Mouse (Mus musculus) effector memory CD4-positive, alpha-beta T cell, adult 7 months (primary cell): ENCODE measurements around the gene Chd4. TPM values are rescaled to one million over a fixed set of nuclear protein-coding genes. Genes with fewer than 3 reads are reported as not detected.

Experiments
- polyA plus RNA-seq: library from polyadenylated mRNA; unstranded; fragments of 100-300 nt; shearing (Covaris generic); gene quantifications from one replicate; pipeline ENCODE4 v1.2.1, GENCODE M21; 2017

Chd4 gene
- polyA plus RNA-seq, result 37.9 TPM

GRCm38 (mm10) chr6:125095391-125096278 is at the start of gene Chd4:
TSS of gene Chd4 (plus strand) at chr6:125095981.

GRCm38 (mm10) chr6:125049678-125050077 is 46.1 kb upstream of the Chd4 start, which contains the start of gene Acrbp:
TSS of gene Acrbp (plus strand) at chr6:125049689.

GRCm38 (mm10) chr6:125067571-125067995 is 28.2 kb upstream of the Chd4 start, which contains the start of gene Lpar5:
TSS of gene Lpar5 (plus strand) at chr6:125067920.

GRCm38 (mm10) chr6:125131302-125132156 is 35.7 kb downstream of the Chd4 start, which contains the start of gene Nop2:
TSS of gene Nop2 (plus strand) at chr6:125131909.

GRCm38 (mm10) chr6:125145001-125145400 is 49.2 kb downstream of the Chd4 start, which contains the start of gene Iffo1:
TSS of gene Iffo1 (plus strand) at chr6:125145241.

GRCm38 (mm10) chr6:125166051-125166751 is 70.4 kb downstream of the Chd4 start, which contains the start of gene Gapdh:
TSS of gene Gapdh (minus strand) at chr6:125166467.

Other genes starting within 250 kb of the Chd4 start
- not detected for gene P3h3, start 238.2 kb upstream of the Chd4 start, polyA plus RNA-seq
- gene Gpr162, start 232.0 kb upstream of the Chd4 start, polyA plus RNA-seq, result not detected
- gene Cd4, start 207.8 kb upstream of the Chd4 start, polyA plus RNA-seq, result 584 TPM
- not detected for gene Lag3, start 184.3 kb upstream of the Chd4 start, polyA plus RNA-seq
- gene Ptms, start 175.9 kb upstream of the Chd4 start, polyA plus RNA-seq, result 4.5 TPM
- gene Mlf2, start 164.6 kb upstream of the Chd4 start, polyA plus RNA-seq, result 126 TPM
- gene Cops7a, start 130.4 kb upstream of the Chd4 start, polyA plus RNA-seq, result 38.9 TPM
- gene Pianp, start 99.3 kb upstream of the Chd4 start, polyA plus RNA-seq, result not detected
- gene Zfp384, start 86.8 kb upstream of the Chd4 start, polyA plus RNA-seq, result 55.9 TPM
- gene Ing4, start 56.2 kb upstream of the Chd4 start, polyA plus RNA-seq, result 49.3 TPM
- gene Acrbp, start 46.3 kb upstream of the Chd4 start, polyA plus RNA-seq, result 7.8 TPM
- 7.1 TPM for gene Lpar5, start 28.1 kb upstream of the Chd4 start, polyA plus RNA-seq
- 36.2 TPM for gene Nop2, start 35.9 kb downstream of the Chd4 start, polyA plus RNA-seq
- gene Iffo1, start 49.3 kb downstream of the Chd4 start, polyA plus RNA-seq, result 16.8 TPM
- 339 TPM for gene Gapdh, start 70.5 kb downstream of the Chd4 start, polyA plus RNA-seq
- gene Ncapd2, start 95.7 kb downstream of the Chd4 start, polyA plus RNA-seq, result 16.2 TPM
- gene Mrpl51, start 95.8 kb downstream of the Chd4 start, polyA plus RNA-seq, result 63.7 TPM
- 16.1 TPM for gene Vamp1, start 119.6 kb downstream of the Chd4 start, polyA plus RNA-seq
- gene Tapbpl, start 135.9 kb downstream of the Chd4 start, polyA plus RNA-seq, result 104 TPM
- 270 TPM for gene Cd27, start 141.0 kb downstream of the Chd4 start, polyA plus RNA-seq
- gene Tuba3a, start 190.1 kb downstream of the Chd4 start, polyA plus RNA-seq, result 0.90 TPM
- gene Ltbr, start 217.9 kb downstream of the Chd4 start, polyA plus RNA-seq, result not detected
- gene Scnn1a, start 224.7 kb downstream of the Chd4 start, polyA plus RNA-seq, result 0.18 TPM